Mouse (Mus musculus): Measurements from ENCODE around the gene Tbcel.

GRCm38 (mm10) chr9:42463220-42463989 lies 44.2 kb downstream of the Tbcel start:
- TF ChIP-seq GATA1 (IDR thresholded peaks at IDR 0.05; ENCODE audit: borderline replicate concordance, low read length) (no peak), FLI1 (IDR thresholded peaks at IDR 0.05; ENCODE audit: low read length) (no peak)

All from megakaryocyte, embryonic 14.5 days (primary cell).